Mouse (Mus musculus): ENCODE measurements around the gene Gramd1c.

Gene Gramd1c

DNA sequence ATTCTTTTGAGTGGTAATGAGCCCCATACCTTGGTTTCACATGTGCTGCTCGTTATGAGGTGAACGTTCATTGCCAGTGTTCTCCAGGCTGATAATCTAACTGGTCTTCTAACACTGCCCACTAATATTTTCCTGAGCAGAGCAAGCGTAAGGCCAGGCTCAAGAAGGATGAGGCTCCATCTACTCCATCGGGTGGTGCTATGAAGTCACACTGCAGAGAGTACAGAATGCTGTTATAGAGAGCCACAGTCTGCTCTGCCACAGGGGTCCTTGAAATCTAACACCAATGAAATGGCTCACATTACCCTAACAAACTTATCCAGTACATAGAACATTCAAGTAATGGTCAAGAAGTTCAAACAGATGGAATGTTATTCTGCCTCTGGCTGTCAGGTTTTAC, 105.1 kb downstream of the Gramd1c start:
- no peak for DNase-seq (ENCODE audit: low spot score in 2 of 2)

DNA sequence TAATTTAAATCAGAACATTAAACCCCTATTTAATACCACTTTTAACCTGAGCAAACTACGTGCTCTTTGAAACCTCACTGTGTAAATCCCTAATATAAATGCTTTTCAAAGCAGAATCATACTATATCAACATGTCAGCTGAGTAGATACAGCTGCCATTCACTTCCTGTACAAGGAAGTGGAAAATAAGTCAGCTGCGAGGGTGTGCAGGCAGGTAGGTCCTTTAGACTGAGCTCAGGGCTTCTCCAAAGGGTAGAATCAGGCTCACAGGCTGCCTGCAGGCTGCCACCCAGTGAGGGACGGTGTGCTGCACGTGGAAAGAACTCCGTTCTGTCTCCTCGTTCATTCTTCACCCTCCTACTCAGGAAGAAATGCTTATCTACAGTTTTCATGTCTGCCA, 108.2 kb downstream of the Gramd1c start:
- DNase-seq (ENCODE audit: low spot score in 2 of 2), result no peak

DNA sequence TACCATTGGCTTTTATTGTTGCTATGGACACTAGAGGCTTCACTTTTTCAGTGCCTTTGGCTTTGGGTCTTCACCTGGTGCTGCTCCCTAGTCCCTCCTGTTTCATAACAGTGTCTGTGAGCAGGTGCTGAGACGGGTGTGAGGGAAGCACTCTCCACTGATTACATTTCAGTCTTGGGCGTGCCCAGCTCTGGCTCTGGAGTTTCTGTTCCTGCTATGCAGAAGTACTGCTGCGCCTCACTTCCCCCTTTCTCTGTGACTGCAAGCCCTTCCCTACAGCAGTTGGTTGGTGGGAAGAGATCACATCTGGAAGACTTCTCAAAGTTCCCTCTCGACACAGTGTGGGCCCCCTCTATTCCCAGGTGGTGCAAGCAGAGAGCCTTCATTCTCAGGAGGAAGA, 111.6 kb downstream of the Gramd1c start:
- DNase-seq (ENCODE audit: low spot score in 2 of 2), result no peak

DNA sequence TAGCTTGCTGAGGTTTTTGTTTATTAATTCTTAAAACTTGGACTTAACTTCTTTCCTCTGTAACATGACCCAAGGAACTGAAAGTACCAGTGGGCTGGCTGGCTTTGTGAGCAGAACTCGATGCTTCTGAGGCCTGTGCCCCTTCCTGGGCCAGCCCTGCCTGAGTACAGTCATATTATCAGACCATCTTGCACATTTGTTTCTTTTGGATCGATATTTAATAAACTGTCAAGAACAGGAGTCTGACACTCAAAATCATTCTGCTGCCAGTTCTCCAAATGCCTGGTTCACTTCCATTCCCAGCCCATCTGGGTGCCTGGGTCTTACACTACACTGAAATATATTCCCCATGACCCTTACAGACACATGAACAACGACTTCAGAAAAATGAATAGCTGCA, 117.3 kb downstream of the Gramd1c start:
- no peak for DNase-seq (ENCODE audit: low spot score in 2 of 2)

DNA sequence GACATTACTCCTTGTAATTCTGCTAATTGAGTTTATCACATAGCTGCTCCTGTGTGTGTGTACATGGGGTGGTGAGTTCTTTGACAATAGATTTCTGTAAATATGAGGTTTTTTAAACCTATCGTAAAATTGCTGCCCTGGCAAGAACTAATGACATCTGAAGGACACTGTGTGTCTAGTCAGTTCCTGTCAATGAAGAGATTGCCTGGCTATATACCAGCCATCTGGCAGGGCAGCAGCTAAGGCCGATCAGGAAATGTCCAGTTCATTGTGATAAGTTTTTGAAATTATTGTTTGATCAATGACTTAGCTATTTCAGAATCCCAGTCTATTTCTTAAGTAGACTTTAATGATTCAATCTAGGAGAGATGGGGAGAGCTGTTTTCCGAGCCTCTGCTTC, 117.8 kb downstream of the Gramd1c start:
- no peak for DNase-seq (ENCODE audit: low spot score in 2 of 2)

DNA sequence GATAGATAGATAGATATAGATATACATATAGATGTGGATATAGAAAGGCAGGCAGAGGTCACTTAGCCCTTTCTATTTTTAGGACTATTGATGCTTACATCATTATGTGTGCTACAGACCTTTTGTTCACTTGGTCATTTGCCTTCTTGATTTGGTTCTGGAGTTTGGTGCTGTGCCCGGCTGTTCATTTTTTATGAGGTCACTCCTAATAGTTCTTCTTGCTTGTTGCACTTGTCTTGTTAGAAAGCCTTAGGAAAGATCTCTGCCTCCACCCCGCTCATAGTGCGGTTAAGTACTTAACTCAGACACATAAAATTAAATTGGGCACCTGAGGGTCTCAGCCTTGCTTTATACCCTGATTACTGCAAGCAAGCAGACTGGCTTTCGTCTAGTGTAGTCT, 122.3 kb downstream of the Gramd1c start:
- peak in 1 of 2 experiments; percentile 23 for DNase-seq (ENCODE audit: low spot score in 2 of 2)

DNA sequence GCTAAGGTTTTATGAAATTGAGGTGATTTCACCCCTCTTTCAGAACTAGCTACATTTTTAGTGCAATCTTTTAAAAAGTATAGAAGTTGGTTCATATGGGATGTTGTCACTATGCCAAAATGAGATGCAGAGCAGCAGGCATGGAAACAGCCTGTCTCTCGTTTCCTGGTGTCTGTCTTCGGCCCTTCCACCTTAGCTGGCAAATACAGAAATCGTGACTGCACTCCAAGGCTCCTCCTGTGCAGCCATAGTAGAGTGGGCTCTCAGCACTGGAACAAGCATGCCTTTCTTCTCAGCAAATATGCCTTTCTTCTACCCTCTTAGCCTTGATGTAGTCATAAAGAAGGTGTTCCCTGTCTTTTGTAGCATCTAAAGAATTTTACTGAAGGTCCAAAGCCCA, 127.3 kb downstream of the Gramd1c start:
- no peak for DNase-seq (ENCODE audit: low spot score in 2 of 2)

DNA sequence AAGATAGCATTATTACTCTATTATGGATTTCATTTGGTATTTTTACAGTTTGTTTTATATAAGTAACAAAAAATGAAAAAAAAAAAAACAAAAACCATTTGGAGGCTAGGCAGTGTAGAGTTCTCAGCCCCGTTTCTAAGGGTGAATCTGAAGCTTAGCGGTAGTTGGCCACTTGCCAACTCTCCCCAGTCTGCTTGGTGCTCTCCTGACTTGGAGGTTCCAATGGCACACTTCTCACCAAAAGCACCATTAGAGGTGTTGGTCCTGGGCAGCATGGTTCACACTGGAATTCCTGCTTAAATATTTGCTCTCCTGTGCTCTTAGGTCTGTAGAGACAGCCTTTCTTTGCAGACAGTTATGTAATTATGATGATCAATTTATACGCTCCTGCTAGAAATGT, 127.8 kb downstream of the Gramd1c start:
- no peak for DNase-seq (ENCODE audit: low spot score in 2 of 2)

DNA sequence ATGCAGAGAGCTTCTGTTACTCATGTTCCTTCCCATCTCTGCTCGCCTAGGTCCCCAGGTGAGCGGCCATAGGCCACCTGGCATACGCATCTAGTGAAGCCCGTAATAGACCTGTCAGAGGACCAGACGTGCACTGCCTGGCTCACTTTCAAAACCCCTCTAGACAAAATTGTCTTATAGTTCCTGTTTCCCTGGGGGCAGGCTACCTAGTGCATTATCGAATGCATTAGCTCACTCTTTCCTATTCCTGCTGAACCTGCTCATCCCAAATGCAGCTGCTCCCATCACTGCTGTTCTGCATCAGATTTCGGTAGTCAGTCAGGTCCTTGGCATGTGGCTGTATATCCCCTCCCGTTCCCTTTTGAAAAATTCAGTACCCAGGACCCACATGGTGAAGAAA, 128.3 kb downstream of the Gramd1c start:
- no peak for DNase-seq (ENCODE audit: low spot score in 2 of 2)

DNA sequence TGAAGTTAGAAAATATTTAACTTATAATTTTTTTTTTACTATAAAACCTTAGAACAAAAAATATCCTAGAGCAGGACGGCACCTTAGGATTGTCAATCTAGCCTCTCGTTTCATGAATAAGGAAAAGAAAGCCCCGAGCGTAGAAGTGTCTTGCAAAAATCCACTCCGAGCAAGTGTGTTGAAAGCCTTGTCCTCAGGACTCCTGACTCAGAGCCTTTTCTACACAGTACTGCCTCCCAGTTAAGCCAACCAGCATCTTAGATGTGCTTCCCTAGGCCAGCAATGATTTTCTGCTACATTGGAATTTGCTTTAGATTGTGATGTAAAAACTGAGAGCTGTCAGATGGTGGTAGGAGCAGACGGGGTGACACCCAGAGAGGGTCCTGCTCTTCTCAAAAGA, 130.1 kb downstream of the Gramd1c start:
- no peak for DNase-seq (ENCODE audit: low spot score in 2 of 2)

DNA sequence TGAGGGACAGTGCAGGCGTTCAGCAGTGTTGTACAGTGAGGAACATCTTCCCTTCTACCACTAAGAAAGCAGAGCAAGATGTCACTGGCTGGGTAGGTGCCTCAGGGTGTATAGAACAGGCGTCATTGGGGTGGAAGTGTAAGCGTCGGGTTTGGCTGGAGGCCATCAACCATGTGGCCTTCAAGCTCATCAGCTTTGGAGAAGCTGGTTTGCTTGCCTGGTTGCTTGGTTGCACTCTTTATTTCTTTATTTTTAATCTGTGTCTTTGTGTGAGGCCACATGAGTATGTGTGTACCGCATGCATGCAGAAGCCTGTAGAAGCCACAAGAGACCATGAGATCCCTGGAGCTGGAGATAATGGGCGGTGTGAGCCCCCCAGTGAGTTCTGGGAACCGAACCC, 130.8 kb downstream of the Gramd1c start:
- no peak for DNase-seq (ENCODE audit: low spot score in 2 of 2)

DNA sequence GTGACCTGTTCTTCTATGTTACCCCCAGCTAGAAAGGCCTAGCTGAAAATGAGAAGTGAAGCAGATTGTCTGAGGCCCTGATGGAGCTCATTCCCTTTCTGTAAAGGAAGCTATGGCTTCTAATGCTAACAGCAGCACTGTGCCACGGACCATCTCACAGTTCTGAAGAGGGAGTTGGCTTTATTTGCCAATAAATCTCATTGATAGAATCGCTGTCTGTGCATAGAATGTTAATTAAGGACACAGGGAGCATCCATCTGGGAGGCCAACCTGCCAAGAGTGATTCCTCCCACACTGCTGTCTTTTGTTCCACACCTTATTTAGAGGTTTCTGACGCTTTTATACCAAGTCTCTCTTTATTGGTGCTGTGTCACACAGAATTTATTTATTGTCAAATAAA, 131.6 kb downstream of the Gramd1c start:
- DNase-seq (ENCODE audit: low spot score in 2 of 2), result no peak

DNA sequence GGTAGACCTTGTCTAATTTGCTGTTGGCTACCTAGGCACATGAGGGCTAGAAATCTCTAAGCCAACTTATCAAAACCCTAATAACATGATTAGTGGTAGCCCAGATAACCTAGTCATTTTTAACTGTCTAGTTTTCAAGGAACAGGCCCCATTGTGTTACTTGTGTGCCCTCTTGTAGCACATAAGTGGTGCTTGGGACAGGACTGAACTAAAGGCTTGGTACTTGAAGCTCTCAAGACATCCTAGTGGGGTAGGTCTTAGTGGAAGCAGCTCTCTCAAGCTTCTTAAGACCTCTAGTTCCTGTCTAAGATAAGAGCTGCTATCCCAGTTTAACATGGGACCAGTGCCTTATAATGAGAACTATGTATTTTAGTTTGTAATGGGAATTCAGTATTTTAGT, 132.6 kb downstream of the Gramd1c start:
- no peak for DNase-seq (ENCODE audit: low spot score in 2 of 2)
